Mouse (Mus musculus): ENCODE results near the gene Fibin.

DNA sequence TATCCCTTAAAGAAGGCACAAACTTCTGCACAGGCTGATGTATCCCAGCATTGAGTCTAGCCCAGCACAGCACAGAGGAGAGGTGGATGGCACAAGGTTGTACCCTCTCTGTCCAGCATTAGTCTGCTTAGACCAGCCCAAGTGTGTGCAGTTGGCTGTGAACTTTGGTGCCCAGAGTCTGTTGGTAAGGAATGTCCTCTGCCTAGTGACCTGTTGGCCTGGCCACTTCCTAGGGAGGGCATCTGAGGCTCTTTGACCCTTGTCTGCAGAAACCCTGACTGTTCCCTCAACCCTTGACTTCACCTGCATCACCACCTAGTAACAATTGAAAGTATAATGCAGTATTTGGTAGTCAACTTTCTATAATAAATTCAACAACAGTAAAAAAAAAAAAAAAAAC is 2.4 kb upstream of the Fibin start:
- no peak for TF ChIP-seq CTCF (IDR thresholded peaks at IDR 0.05; ENCODE audit: low read depth, low read length)
- TF ChIP-seq TAL1 (conservative IDR thresholded peaks at IDR 0.05; ENCODE audit: low read depth, low read length) = no peak
- no peak for TF ChIP-seq POLR2AphosphoS5 (IDR thresholded peaks at IDR 0.05; ENCODE audit: insufficient replicate concordance, low read depth, low read length)

Data from G1E (cell line).